Mouse (Mus musculus): ENCODE measurements at regions not wholly inside any gene's neighbourhood (a gene's known extent, or its start where the extent isn't known, plus 50 kb on each side); places are given as distances from the start of the nearest gene placed in this dataset.

DNA sequence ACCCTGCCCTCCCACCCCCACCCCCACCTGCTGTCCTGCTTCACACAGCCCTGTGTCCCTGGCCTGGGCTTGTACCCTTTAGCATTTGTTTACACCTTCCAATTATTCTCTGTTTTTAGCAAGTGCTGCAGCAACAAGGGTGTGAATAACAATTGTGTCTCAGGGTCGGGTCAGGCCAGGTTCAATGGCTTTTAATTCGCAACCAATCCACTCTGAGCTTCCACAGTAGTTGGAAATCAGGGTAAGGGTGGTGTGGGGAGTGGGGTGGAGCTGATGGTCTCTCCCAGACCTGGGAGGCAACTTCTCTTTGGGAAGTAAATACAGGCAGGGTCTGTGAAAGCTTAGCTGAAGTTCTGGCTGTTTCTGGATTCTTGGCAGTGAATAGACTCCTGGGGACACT is 214.4 kb downstream of the 1700010I14Rik start:
- TF ChIP-seq CTCF (conservative IDR thresholded peaks at IDR 0.05 in 1 of 2, IDR thresholded peaks at IDR 0.05 in 1 of 2; ENCODE audit: low read depth in 2 of 2, low read length in 2 of 2) (no peak), RAD21 (IDR thresholded peaks at IDR 0.05; ENCODE audit: low read depth, low read length) (no peak), BHLHE40 (IDR thresholded peaks at IDR 0.05; ENCODE audit: low read depth, low read length) (no peak), POLR2A (IDR thresholded peaks at IDR 0.05; ENCODE audit: low read depth, low read length) (no peak), KAT2A (IDR thresholded peaks at IDR 0.05; ENCODE audit: insufficient replicate concordance, low read length) (no peak), SMC3 (IDR thresholded peaks at IDR 0.05; ENCODE audit: low read depth, low read length) (no peak), TCF12 (IDR thresholded peaks at IDR 0.05; ENCODE audit: low read depth, low read length) (no peak), ZC3H11A (IDR thresholded peaks at IDR 0.05; ENCODE audit: low read depth, low read length) (no peak)

Data from CH12.LX (cell line).